Mouse (Mus musculus): ENCODE data around the gene Kcnk15. TPM values are rescaled to one million over a fixed set of nuclear protein-coding genes. Genes with fewer than 3 reads are reported as not detected.

The Kcnk15 gene
- total and polyA plus RNA-seq, 3 experiments: not detected

DNA sequence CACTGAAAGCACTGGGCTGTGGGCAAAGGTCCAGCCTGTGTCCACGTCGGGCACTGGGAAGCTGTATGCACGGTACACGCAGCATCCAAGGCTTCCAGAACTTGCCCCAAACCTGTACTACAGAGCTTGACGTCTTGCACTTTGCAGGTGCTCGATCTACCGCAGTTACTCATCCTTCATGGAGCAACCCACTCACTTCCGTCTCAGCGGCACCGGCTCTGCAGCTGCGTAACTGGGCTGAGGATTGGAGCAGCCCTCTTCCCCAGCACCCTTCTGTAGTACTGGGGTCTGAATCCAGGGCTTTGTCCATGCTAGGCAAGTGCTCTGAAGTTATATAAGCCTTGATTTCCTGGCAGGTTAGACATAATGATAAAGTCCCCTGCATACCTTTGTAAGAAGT, 37.8 kb downstream of the Kcnk15 start:
- Histone ChIP-seq H3K79me2 (ENCODE audit: control insufficient read depth, insufficient read depth, low read length, poor library complexity) (no peaks in the 10 kb centered on the region), H3K9me3 (replicated peaks; ENCODE audit: insufficient read depth, low read length) (no peaks in the 10 kb centered on the region), H3K27ac (ENCODE audit: control insufficient read depth, low read depth, low read length) (no peak overlapping the region), H3K9ac (ENCODE audit: control insufficient read depth, low read depth, low read length, poor library complexity, severe bottlenecking) (no peak overlapping the region), H3K27me3 (ENCODE audit: control insufficient read depth in 1 of 2, insufficient read depth in 2 of 2, low read length in 2 of 2) (no peaks in the 10 kb centered on the region), H3K4me1 (ENCODE audit: control insufficient read depth in 1 of 2, insufficient read depth in 2 of 2, low read length in 2 of 2) (no peaks in the 10 kb centered on the region), H3K4me3 (ENCODE audit: control insufficient read depth in 1 of 2, insufficient read depth in 1 of 2, low read depth in 2 of 2, low read length in 2 of 2) (no peak overlapping the region), H3K36me3 (ENCODE audit: control insufficient read depth in 1 of 2, insufficient read depth in 2 of 2, low read length in 2 of 2) (no peaks in the 10 kb centered on the region)
- TF ChIP-seq E2F4 (IDR thresholded peaks at IDR 0.05; ENCODE audit: borderline replicate concordance, low read depth, low read length) (no peak), NELFE (IDR thresholded peaks at IDR 0.05; ENCODE audit: low read depth, low read length) (no peak), USF2 (IDR thresholded peaks at IDR 0.05; ENCODE audit: borderline replicate concordance in 1 of 2, insufficient read depth in 1 of 2, low read depth in 1 of 2, low read length in 2 of 2) (no peak), MAFK (IDR thresholded peaks at IDR 0.05; ENCODE audit: borderline replicate concordance, low read depth, low read length) (no peak), GABPA (IDR thresholded peaks at IDR 0.05; ENCODE audit: low read depth, low read length) (no peak), MAZ (IDR thresholded peaks at IDR 0.05; ENCODE audit: low read depth, low read length) (no peak), CHD1 (IDR thresholded peaks at IDR 0.05; ENCODE audit: low read depth, low read length) (no peak), ELF1 (IDR thresholded peaks at IDR 0.05; ENCODE audit: low read depth, low read length) (no peak)
- DNase-seq (ENCODE audit: low read depth, low spot score): no peak

- Histone ChIP-seq H3K9ac (ENCODE audit: control insufficient read depth, low read depth, low read length, poor library complexity, severe bottlenecking) (no peak overlapping the region), H3K9me3 (replicated peaks; ENCODE audit: insufficient read depth, low read length) (no peaks in the 10 kb centered on the region), H3K27me3 (ENCODE audit: control insufficient read depth in 1 of 2, insufficient read depth in 2 of 2, low read length in 2 of 2) (0 out of 4 replicates have a peak, but pooled peaks cover 0 to 1% of the 10 kb centered on the region in 2 experiments), H3K27ac (ENCODE audit: control insufficient read depth, low read depth, low read length) (no peak overlapping the region), H3K4me3 (ENCODE audit: control insufficient read depth in 1 of 2, insufficient read depth in 1 of 2, low read depth in 2 of 2, low read length in 2 of 2) (no peak overlapping the region), H3K79me2 (ENCODE audit: control insufficient read depth, insufficient read depth, low read length, poor library complexity) (no peaks in the 10 kb centered on the region), H3K4me1 (ENCODE audit: control insufficient read depth in 1 of 2, insufficient read depth in 2 of 2, low read length in 2 of 2) (no peaks in the 10 kb centered on the region), H3K36me3 (ENCODE audit: control insufficient read depth in 1 of 2, insufficient read depth in 2 of 2, low read length in 2 of 2) (no peaks in the 10 kb centered on the region)
- DNase-seq (ENCODE audit: low read depth, low spot score): no peak
- TF ChIP-seq ZC3H11A (IDR thresholded peaks at IDR 0.05; ENCODE audit: low read depth, low read length) (no peak), KAT2A (conservative IDR thresholded peaks at IDR 0.05; ENCODE audit: low read depth, low read length) (no peak), EP300 (IDR thresholded peaks at IDR 0.05; ENCODE audit: low read depth in 1 of 2, low read length in 2 of 2) (no peak), ZNF384 (IDR thresholded peaks at IDR 0.05; ENCODE audit: low read depth, low read length) (no peak), USF2 (IDR thresholded peaks at IDR 0.05; ENCODE audit: borderline replicate concordance in 1 of 2, insufficient read depth in 1 of 2, low read depth in 1 of 2, low read length in 2 of 2) (no peak), ZMIZ1 (IDR thresholded peaks at IDR 0.05; ENCODE audit: low read depth, low read length) (no peak), POLR2AphosphoS5 (IDR thresholded peaks at IDR 0.05; ENCODE audit: borderline replicate concordance, low read depth, low read length) (no peak), SMC3 (IDR thresholded peaks at IDR 0.05; ENCODE audit: low read depth, low read length) (no peak), RAD21 (IDR thresholded peaks at IDR 0.05; ENCODE audit: low read depth, low read length) (no peak), TBP (IDR thresholded peaks at IDR 0.05; ENCODE audit: low read depth, low read length) (no peak), ETS1 (IDR thresholded peaks at IDR 0.05; ENCODE audit: low read depth, low read length) (no peak), MAFK (IDR thresholded peaks at IDR 0.05; ENCODE audit: borderline replicate concordance, low read depth, low read length) (no peak), MEF2A (IDR thresholded peaks at IDR 0.05; ENCODE audit: extremely low read depth, insufficient replicate concordance, low read depth, low read length, poor library complexity, severe bottlenecking) (no peak), GABPA (IDR thresholded peaks at IDR 0.05; ENCODE audit: low read depth, low read length) (no peak), BHLHE40 (IDR thresholded peaks at IDR 0.05; ENCODE audit: borderline replicate concordance, low read depth, low read length) (no peak), POLR2AphosphoS2 (IDR thresholded peaks at IDR 0.05; ENCODE audit: low read length) (no peak)
Measured at GRCm38 (mm10) chr2:163893446-163894370, 40.3 kb downstream of the Kcnk15 start.

All from MEL (cell line).